In genomic region chr2:70508496-70508895, GRCm38 (mm10) we compare ENCODE assay signal across 8 mouse cellular contexts. TPM values are rescaled to one million over a fixed set of nuclear protein-coding genes. Genes with fewer than 3 reads are reported as not detected.
DNase-seq lines count a peak whose midpoint lies in the region; ATAC-seq and TF ChIP-seq lines count a peak whose summit lies in the region.

Gene Erich2 (plus strand): TSS chr2:70508819.

- H3K27me3 ChIP-seq in CH12.LX (replicated peaks): no peaks in the 10 kb centered on the region
- no peaks in the 10 kb centered on the region for H3K27me3 ChIP-seq in forebrain, embryonic 14.5 days (replicated peaks; ENCODE audit: control insufficient read depth, insufficient read depth, low read length)
- H3K27me3 ChIP-seq in liver, embryonic 16.5 days (ENCODE audit: control insufficient read depth, insufficient read depth, low read depth, low read length): peaks cover 13% of the 10 kb centered on the region

- WGBS in forebrain, embryonic 14.5 days: 11% methylated on average over 10 of the region's 10 CpGs
- 18% methylated on average over 10 of the region's 10 CpGs for WGBS in liver, embryonic 16.5 days (ENCODE audit: insufficient replicate concordance)

- H3K4me3 ChIP-seq in CH12.LX (replicated peaks in 1 of 3; ENCODE audit: low read depth in 2 of 3, low read length in 2 of 3, poor library complexity in 1 of 3): peak within 1 kb of the TSS in 1 of 3 experiments; percentile 23
- peak within 1 kb of the TSS; percentile 46 for H3K4me3 ChIP-seq in forebrain, embryonic 14.5 days (ENCODE audit: low read depth, low read length)
- H3K4me3 ChIP-seq in liver, embryonic 16.5 days (ENCODE audit: low read depth, low read length): peak within 1 kb of the TSS; percentile 56

- dilution Hi-C loops in CH12.LX (cut with MboI; ENCODE audit: extremely low pct_ligation_motif_present, extremely low pct_unique_long_range_greater_than_20kb, low sequenced_read_pairs): no loop called here

- no peak within 1 kb of the TSS for H3K9ac ChIP-seq in CH12.LX (ENCODE audit: insufficient read depth, low read depth)
- H3K9ac ChIP-seq in forebrain, embryonic 14.5 days (ENCODE audit: low read length): peak within 1 kb of the TSS; percentile 52
- no peak within 1 kb of the TSS for H3K9ac ChIP-seq in liver, embryonic 16.5 days (ENCODE audit: low read depth, low read length)

- peaks cover 2% of the 10 kb centered on the region for H3K9me3 ChIP-seq in CH12.LX (replicated peaks; ENCODE audit: low read length)
- no peaks in the 10 kb centered on the region for H3K9me3 ChIP-seq in forebrain, embryonic 14.5 days (replicated peaks; ENCODE audit: control insufficient read depth, low read length)
- H3K9me3 ChIP-seq in liver, embryonic 16.5 days (replicated peaks; ENCODE audit: control insufficient read depth, low read length): no peaks in the 10 kb centered on the region

- peak; percentile 24; the same call in 1 of the 2 replicates for ATAC-seq in forebrain, embryonic 14.5 days
- ATAC-seq in liver, embryonic 16.5 days (ENCODE audit: low read depth): no peak

- no peak for TF ChIP-seq EP300 in CH12.LX (IDR thresholded peaks at IDR 0.05; ENCODE audit: low read length)

- peaks cover 3 to 19% of the 10 kb centered on the region in 2 experiments; a peak in 2 of 4 replicates for H3K4me1 ChIP-seq in CH12.LX (ENCODE audit: control insufficient read depth in 1 of 2, insufficient read depth in 2 of 2)
- H3K4me1 ChIP-seq in forebrain, embryonic 14.5 days (ENCODE audit: control insufficient read depth, insufficient read depth, low read length): peaks cover 6% of the 10 kb centered on the region
- H3K4me1 ChIP-seq in liver, embryonic 16.5 days (ENCODE audit: control insufficient read depth, low read depth, low read length): no peaks in the 10 kb centered on the region; the same call in 1 of the 2 replicates

- no peaks in the 10 kb centered on the region for H3K79me2 ChIP-seq in CH12.LX (replicated peaks; ENCODE audit: control insufficient read depth, extremely low read depth, insufficient read depth, poor library complexity, severe bottlenecking)

- no peak for TF ChIP-seq POLR2A in CH12.LX (IDR thresholded peaks at IDR 0.05; ENCODE audit: low read depth, low read length)

- in situ Hi-C loops in CH12.LX (cut with MboI; ENCODE audit: low pct_ligation_motif_present, low pct_unique_long_range_greater_than_20kb, low sequenced_read_pairs): no loop called here

- H3K36me3 ChIP-seq in CH12.LX (replicated peaks in 1 of 2; ENCODE audit: control insufficient read depth in 1 of 2, insufficient read depth in 1 of 2, low read length in 1 of 2): no peaks in the 10 kb centered on the region
- no peaks in the 10 kb centered on the region for H3K36me3 ChIP-seq in forebrain, embryonic 14.5 days (ENCODE audit: control insufficient read depth, insufficient read depth, low read length)
- no peaks in the 10 kb centered on the region for H3K36me3 ChIP-seq in liver, embryonic 16.5 days (ENCODE audit: control insufficient read depth, insufficient read depth)

- peak within 1 kb of the TSS; percentile 40 for H3K4me2 ChIP-seq in CH12.LX (ENCODE audit: insufficient read depth, low read depth, poor library complexity, severe bottlenecking)
- peak within 1 kb of the TSS; percentile 95 for H3K4me2 ChIP-seq in forebrain, embryonic 14.5 days (ENCODE audit: low read length)
- peak within 1 kb of the TSS; percentile 68 for H3K4me2 ChIP-seq in liver, embryonic 16.5 days (ENCODE audit: low read depth, low read length)

- H3K27ac ChIP-seq in CH12.LX (ENCODE audit: insufficient read depth, low read depth): no peak within 1 kb of the TSS
- 0 out of 2 replicates have a peak within 1 kb of the TSS, but pooled peaks have one; percentile 9 for H3K27ac ChIP-seq in forebrain, embryonic 14.5 days (ENCODE audit: low read depth, low read length)
- H3K27ac ChIP-seq in liver, embryonic 16.5 days (ENCODE audit: low read length): no peak within 1 kb of the TSS

- no peak for TF ChIP-seq CTCF in CH12.LX (conservative IDR thresholded peaks at IDR 0.05 in 1 of 2, IDR thresholded peaks at IDR 0.05 in 1 of 2; ENCODE audit: low read depth in 2 of 2, low read length in 2 of 2)

- no peak for TF ChIP-seq RAD21 in CH12.LX (IDR thresholded peaks at IDR 0.05; ENCODE audit: low read depth, low read length)

- DNase-seq in heart, adult 11 months: peak; percentile 76
- no peak for DNase-seq in heart, adult 18-20 months
- DNase-seq in CH12.LX (ENCODE audit: extremely low read depth): no peak
- DNase-seq in forebrain, embryonic 14.5 days (ENCODE audit: low spot score): peak; percentile 51
- DNase-seq in thymus, adult 18-20 months: no peak
- DNase-seq in layer of hippocampus, adult 18-20 months (ENCODE audit: low spot score in 2 of 2): no peak
- no peak for DNase-seq in urinary bladder, postnatal 10 days (ENCODE audit: low spot score)

TF ChIP-seq in CH12.LX, 34 proteins besides CTCF, POLR2A, EP300 and RAD21:
- no peak for TF ChIP-seq BHLHE40 (IDR thresholded peaks at IDR 0.05; ENCODE audit: low read depth, low read length)
- TF ChIP-seq MEF2A (IDR thresholded peaks at IDR 0.05; ENCODE audit: borderline replicate concordance, low read depth, low read length): no peak
- no peak for TF ChIP-seq ZC3H11A (IDR thresholded peaks at IDR 0.05; ENCODE audit: low read depth, low read length)
- TF ChIP-seq POLR2AphosphoS2 (IDR thresholded peaks at IDR 0.05; ENCODE audit: low read depth, low read length): no peak
- TF ChIP-seq NRF1 (IDR thresholded peaks at IDR 0.05; ENCODE audit: low read depth, low read length): no peak
- TF ChIP-seq MAFK (IDR thresholded peaks at IDR 0.05; ENCODE audit: insufficient replicate concordance, low read length): no peak
- no peak for TF ChIP-seq ZMIZ1 (IDR thresholded peaks at IDR 0.05; ENCODE audit: low read depth, low read length)
TF ChIP-seq in CH12.LX: peak in this region for 0.

RNA-seq across cellular contexts. Expression of gene Erich2, which starts in this region (rescaled TPM):
- total RNA-seq in heart, adult 18-20 months (2021): 1 to 10 TPM in 1 of 2 experiments, not detected in 1; 1.3 TPM
- total RNA-seq in CH12.LX (2012; rRNA removed) (not detected in 2 replicates), CH12.LX (2014; rRNA removed) (not detected in 2 replicates)
- 0.24 and 0.27 TPM in 2 replicates for polyA plus RNA-seq in CH12.LX (2012; ENCODE audit: insufficient read length, low read depth)
- polyA plus RNA-seq in forebrain, embryonic 14.5 days (2014; fragmentation: Nextera tagmentation; extraction: Ambion mirVana): 1.8 and 2.8 TPM in 2 replicates
- polyA plus RNA-seq in liver, embryonic 16.5 days (2015; fragmentation: Nextera tagmentation; extraction: Ambion mirVana): 0.07 TPM in 1 of 2 replicates, not detected in the other
- total RNA-seq in layer of hippocampus, adult 18-20 months (2021): under 1 TPM; 0.54 to 0.58 TPM

Comparison
In these comparisons a context has a peak if more than half of its experiments do, and no peak if none do; other contexts are left out.
1. DNase-seq: peak in heart, adult 11 months (single experiment) and forebrain, embryonic 14.5 days (single experiment); none in heart, adult 18-20 months (0 of 2), CH12.LX (single experiment), thymus, adult 18-20 months (0 of 2), layer of hippocampus, adult 18-20 months (0 of 2) and urinary bladder, postnatal 10 days (single experiment).
2. H3K4me2 ChIP-seq: peak in every context shown above with its lines; median percentile 95 in forebrain, embryonic 14.5 days; 68 in liver, embryonic 16.5 days; 40 in CH12.LX.